Mouse (Mus musculus) telencephalon, adult 2 months (tissue): ENCODE data around the gene Enpp5.
A peak's percentile ranks its signal among the peaks of the same experiment; 100 is the strongest.

Source experiments
- DNase-seq: peaks from one replicate; pipeline ENCODE4 v3.0.0-alpha.2; 2011; ENCODE audit warnings: low read depth, low spot score

The Enpp5 gene

DNA sequence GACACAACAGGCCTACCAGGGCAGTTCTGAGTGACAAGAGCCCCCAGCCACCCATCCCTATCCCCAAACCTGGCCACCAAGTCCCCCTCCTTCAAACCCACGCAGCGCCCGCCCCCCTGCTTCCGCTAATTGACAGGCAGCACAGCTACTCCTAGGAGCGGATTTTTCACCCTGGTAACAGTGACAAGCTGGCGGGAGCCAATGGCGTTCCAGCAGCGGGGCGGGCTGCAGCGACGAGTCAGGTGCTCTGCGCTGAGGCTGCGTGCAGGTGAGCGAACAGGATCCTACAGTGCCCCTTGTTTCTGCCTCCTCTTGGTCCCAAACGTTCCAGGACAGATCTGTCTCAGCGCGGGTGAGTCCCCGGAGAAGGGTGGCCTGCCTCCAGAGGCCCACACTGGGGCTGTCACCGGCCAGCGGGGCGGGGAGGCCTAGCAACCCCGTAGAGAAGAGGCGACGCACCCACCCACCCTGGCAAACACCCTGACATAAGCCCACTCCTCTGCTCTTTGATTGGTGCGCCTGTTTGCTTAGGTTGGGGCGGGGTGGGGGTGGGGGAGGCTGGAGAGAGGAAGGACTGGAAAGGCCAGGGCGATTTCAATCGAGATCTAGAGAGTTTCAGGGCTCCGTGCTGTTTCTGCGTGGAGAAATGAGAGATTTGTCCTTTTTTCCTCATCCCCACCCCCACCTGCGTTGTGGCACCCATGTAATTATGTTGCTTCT, at the start of gene Enpp5:
Enpp5 (plus strand) TSS at position 183 of the 720 bp plus-strand sequence.
- peak; percentile 90 for DNase-seq

DNA sequence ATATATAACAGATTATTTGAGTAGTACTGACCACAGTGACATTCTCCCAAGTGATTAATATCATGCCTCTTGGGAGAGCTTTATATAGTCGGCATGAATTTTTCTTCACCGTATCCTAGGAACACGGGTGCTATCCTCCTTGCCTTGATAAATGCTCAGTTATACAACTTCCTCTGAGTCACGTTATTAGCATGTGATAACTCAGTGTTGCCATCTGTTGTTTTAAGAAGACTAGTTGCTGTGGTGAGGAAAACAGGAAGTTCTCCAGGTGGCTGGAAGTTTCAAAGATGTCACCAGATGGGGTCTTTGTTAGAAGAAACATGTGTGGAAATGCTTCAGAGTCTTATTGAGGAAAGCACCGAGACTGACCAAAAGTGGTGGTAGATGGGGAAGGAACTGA, 49.0 kb upstream of the Enpp5 start:
- no peak for DNase-seq

DNA sequence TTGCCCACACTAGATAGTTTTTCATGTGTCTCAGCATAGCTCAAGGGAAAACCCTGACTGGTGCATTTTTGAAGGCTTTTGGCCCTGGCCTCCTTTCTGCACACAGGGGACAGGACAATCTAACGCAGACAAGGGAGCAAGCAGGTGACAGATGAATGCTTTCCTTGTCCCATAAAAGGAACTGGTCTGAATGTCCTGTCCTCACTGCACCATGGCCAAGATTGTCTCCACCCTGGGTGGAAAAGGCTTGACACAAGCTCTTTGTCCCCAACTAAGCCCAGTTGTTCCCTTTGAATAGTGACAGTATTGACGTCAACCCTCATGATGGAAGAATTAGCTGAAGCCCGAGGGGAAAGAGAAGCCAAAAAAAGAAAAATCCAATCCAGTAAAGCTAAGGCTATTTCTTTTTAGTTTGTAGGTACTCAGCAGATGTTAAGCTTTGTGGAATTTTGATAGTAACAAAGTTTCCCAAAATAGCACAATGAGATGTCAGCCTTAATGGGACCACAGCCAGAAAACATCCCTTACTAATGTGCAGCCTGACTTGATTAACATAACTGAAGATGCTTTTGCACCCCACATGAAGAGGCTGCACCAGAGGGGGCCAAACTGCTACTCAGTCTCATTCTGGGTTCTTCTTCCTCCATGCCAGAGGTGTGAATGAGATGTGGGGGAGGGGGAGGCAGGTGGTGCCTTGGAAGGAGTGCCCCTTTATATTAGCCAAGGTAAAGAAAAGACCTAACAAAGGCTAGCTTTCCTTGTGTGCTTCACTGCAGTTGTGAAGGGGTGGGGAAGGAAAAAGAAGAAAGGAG, 47.6 kb upstream of the Enpp5 start:
- DNase-seq = peak; percentile 79

DNA sequence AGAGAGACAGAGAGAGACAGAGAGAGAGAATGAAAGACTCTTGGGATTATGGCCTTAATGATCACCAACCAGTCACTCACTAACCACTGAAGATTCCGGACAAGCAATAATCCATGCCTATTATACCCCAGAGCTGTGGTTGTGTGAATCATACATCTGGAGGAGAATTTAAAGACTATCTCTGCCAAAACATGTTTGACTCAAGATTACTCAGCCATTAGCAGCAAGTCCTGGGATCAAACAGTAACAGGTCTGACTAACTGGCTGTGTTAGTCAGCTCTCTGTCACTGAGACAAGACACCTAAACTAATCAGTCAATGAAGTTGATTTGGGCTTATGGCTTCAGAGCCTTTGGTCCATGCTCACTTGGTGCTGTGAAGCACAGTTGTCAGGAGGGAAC, 43.6 kb upstream of the Enpp5 start:
- DNase-seq = no peak

DNA sequence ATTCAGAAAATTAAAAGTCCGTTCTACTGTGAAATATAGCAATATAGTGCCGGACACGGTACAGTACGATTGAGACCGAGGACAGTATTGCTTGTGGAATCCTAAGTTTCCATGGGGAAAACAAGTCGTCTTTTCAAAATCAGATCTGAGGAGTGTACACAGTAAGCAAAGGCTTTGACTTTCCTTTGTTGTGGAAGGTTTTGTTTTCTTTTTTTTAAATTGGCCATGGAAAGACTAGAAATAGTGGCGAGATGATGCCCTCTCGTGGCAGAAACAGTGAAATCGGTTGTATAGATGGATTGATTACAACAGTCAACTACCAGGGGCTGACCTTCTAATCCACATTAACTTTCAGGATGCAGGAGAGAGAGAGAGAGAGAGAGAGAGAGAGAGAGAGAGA, 40.0 kb upstream of the Enpp5 start:
- no peak for DNase-seq

DNA sequence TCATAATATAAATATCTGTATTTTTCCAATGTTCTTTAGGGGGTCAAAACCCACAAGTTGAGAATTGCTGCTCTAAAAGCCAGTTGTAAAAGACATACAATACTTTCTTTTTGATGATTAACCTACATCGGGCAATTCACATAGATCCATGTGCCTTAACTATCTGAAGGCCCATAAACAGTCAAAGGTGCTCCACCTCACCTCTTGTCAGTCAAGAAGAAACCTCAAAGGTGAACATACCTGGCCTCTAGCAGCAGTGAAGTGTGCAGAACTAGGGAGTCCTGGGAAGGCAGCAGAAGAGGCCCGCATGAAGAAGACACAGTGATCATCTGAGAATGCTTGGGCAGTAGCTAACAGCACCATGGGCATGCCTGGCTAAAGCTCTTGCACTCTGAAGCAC, 38.2 kb upstream of the Enpp5 start:
- DNase-seq = no peak

DNA sequence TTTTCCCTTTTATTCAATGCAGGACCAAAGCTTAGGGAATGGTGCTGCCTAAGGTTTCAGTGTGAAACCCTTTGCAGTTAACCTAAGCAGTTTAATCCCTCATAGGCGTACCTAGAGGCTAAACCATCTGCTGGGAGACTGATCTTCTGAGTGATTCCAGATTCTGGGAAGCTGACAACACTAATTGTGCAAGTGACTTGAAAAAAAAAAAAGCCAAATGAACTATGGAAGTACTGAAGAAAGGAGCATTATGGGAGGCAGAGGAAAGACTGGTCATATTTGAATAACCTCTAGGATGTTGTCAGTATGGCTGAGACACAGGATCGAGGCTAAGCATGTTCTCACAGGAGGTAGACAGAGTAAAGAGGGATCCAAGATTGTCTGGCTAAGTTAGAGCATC, 36.3 kb upstream of the Enpp5 start:
- no peak for DNase-seq

DNA sequence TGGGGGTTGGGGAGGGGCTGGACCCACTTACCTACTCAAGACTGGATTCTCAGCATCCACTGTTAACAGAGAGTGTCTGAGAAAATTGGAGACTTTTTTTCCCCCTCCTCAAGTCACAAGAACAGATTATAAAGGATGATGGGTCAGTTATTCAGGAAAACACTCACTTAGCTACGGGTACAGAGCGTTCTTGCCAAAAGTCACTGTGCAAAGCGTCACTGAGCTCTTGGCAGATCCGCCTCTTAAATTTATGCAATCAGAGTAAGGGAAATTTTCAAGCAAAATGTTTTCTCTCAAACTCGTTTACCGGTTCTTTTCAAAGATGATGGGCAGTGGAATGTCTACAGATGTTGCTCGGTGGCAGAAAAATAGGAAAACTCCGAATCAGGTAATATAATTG, 35.8 kb upstream of the Enpp5 start:
- no peak for DNase-seq

DNA sequence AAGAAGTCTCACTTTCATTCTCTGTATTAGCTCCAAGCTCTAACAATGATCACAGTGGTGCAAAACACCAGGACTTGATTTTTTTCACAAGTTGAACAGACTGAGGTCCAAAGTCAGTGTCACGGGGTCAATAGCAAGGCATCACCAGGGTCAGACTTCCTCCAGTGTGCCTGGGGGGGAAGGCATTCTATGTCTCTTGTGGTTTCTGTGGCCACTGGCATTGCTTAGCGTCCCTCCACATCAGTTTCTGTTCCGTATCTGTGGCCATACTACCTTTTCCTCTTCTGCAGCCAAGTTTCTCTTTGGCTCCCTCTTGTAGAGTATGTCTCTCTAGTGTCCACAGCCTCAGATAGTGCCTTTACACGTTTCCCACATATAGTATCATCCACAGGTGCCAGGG, 25.2 kb upstream of the Enpp5 start:
- DNase-seq = no peak

DNA sequence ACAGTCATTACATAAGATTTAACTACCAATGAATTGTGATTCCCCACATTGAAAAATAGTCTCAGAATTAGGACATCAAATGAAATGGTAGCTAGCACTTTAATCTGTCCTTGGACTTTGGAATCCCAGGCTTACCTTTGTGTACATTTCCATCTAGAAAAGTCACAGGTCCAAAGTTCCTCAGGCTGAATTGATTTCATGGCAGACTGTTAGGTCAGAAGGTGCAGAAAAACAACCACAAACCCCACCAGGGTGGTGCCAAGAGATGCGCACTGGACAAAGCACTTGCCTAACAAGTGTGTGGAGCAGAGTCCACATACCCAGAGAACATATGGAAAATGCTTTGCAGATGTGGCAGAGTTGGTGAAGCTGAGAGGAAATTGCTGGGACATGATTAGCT, 21.5 kb upstream of the Enpp5 start:
- DNase-seq = no peak

DNA sequence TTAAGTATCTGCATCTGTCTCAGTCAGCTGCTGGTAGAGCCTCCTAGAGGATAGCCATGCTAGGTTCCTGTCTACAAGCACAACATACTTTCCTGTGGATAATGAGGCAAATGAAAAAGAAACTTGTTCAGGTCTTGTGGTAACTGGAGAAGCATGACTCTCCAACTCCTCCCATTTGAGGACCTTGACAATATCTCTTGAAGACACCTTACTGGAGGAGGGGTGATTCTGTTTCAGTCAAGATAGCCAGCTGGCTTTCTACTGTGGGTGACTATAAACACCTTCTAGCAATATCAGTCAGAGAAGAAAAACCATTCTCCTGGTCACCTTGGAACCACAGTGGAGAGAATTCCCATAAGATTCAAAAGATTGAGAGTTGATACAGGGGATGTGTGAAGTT, 20.5 kb upstream of the Enpp5 start:
- no peak for DNase-seq

DNA sequence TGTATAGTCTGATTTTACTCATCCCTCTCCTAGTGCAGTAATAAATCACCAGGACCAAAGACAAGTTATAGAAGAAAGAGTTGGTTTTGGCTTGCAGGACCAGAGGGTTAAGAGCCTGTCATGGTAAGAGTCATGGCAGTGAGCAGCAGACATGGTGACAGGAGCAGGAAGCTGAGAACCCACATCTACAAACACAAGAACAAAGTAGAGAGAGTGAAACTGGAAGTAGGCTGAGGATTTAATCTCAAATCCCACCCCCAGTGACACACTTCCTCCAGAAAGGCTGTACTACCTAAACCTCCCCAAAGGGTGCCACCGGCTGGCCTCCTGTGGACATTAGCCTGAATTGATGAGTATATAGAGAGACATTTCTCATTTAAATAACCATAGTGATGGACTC, 17.8 kb upstream of the Enpp5 start:
- DNase-seq = no peak

DNA sequence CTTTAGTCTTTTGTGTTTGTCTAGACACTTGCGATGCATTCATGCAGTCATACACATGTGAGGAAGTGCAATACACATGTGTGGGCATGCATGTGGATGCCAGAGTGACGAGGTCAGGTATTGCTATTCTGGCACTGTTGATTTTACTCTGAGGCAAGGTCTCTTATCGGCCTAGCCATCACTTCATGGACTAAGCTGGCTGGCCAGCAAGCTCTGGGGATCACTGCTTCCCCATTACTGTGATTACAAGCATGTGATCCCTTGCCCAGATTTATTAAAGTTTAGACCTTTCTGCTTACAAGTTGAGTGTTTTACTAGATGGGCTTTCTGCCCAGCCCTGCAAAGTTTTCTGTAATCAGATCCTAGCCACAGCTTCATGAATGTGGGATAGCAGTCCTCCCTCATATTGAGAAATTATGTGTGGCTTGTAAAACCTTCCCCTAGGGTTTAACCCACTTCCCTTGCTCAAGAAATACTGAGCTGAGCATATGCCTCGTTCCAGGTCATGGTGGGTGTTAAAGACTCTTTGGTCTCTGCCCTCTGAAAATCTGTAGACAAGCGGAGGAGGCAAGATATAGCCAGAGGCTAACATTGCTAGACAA, 17.2 kb upstream of the Enpp5 start:
- no peak for DNase-seq

DNA sequence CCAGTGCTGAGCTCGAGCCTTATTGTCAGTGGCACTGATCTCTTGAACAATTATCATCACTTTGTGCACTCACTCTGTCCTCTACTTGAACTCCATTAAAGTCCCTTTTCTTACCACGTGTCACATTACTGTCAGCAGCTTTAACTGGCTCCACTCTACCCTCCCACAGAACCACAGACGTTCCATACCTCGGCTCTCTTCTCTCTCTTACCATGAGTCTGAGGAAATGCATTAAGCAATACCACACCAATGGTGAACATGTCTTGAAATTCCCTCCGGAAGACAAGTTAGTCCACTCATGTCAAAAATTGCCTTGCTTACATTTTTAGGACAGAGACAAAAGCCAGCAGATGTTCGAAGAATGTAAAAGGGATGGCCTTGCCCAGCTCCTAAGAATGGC, 9.7 kb upstream of the Enpp5 start:
- DNase-seq = no peak

DNA sequence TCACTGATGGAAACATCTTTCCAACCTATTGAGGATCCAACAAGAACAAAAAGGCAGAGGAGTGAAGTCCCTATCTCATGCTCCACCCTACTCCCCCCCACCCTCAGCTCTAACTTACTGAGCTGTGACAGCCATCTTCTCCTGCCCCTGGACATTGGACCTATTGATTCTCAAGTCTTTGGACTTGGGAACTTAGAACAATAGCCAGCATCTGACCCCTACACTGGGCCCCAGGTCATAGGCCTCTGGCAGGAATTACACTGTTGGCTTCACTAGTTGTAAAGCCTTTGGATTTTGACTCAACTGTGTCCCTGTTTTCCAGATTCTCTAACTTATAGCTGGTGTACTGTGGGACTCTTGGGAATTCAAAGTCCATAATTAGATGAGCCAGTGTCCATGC, 6.9 kb upstream of the Enpp5 start:
- DNase-seq = no peak

DNA sequence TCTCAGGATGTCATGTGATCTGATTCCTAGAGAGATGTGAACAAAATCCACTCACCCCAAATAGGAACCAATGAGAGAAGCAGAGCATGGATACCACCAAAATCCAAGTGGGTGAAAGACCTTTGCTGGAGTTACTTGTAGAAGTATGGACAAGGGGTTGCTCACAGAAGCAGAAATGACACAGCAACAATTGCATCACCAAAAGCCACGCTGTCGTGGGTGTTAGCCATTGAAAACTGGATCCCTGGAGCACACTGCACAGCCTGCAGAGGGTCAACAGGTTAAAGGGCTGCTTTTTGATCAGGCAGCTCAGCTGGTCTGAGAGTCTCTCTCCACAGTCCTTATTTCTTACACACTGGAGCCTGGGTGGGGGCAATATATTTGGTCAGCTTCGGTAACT, 3.0 kb upstream of the Enpp5 start:
- DNase-seq = no peak

DNA sequence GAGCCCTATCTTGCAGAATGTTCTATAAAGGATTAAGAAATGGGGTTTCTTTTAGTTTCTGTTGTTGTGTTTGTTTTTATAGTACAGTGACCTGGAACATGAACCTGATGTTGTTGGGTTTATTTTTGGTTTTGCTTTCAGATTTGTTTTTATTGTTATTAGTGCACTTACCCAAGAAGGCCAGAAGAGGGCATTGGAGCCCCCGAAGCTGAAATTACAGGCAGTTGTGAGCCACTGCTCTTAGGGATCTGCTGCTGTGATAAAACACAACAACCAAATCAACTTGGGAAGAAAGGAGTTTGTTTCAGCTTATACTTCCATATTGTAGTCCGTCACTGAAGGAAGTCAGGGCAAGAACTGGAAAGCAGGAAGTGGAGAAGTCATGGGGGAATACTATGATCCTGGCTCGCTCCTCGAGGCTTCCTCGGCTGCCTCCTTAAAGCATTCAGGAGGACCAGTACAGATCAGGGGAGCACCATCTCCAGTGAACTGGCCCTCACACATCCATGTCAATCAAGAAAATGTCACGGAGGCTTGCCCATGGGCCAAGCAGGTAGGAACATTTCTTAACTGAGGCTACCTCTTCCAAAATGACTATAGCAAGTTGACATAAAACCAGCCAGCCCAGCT, 2.4 kb upstream of the Enpp5 start:
- no peak for DNase-seq

DNA sequence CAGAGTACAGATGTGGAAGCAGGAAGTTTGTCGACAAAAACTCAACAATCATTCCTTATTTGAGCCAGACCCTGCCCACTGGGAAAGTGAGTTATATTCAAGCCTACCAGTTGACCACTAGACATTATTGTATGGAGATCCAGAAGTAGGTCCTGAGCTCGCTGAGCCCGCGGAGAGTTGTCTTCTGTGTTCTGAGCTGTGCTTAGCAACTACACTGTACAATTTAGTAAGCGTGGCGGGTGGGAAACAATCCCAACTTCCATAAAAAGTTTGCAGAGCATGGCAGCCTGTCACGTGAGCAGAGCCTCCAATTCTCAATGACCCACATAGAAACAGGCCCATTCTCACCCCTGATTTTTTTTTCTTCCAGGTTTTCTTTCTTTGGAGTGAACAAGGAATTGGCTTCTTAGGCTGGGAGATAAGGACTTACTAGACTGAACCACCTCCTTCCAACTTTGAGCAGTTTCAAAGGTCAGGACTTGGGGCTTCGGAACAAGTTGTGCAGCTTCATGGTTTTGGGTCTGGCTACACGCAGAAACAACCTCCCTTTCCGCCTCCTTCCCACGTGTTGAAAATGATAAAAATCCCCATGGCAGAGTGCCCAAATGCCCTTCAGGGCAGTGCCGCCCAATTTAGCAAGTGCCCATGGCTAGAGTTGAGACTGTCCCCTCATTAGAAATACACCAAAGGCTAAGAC, 1.3 kb upstream of the Enpp5 start:
- DNase-seq = no peak

DNA sequence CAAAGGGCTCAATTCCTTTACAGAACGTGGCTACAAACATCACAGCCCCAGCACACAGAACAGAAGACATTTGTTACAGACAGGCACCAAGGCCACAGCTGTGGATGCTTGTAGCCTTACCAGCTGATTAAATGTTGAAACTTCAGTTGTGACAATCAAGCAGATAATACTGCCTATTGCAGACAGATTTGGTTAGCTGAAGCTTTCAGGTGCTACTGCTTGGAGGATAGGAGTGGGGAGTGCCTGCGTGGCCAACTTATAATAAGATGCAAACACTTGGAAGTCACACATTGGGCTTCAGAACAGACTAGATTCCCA, 811 bp upstream of the Enpp5 start:
- DNase-seq = no peak

DNA sequence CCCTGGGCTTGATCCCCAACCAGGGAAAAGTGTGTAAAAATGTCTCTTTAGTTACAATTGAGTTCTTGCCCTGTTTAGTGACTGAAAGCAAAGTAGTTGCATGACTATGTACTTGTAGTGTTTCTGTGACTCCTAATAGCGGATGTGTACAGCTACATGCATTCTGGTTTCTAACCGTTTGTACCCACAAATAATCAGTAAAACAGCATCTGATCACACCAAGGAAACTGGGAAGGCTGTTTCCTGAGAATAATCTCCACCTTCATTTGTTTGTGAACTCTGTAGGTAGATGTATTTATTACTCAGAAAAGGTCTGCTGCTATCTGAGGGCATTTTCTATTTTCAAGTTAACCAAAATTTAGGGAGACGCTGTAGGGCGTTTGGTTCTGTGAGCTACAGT, 4.5 kb downstream of the Enpp5 start:
- DNase-seq = no peak

DNA sequence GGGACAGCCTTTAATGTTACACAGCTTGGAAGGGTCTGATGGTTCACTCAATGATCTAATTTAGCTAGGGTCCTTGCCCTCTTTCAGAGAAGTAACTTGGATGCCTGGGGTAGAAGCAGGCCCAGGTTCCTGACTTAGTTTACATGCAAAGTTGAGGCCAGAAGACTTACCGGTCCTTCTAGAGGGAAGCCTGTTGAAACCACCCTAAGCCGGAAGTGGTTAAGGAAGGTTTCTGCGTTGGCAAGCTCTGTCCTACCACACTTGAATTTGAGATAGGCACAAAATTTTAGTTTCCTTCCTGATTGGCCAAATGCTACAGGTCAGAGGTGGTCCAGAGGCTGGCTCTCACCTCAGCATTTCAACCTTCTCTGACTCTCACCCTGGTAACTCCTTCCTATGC, 9.6 kb downstream of the Enpp5 start:
- DNase-seq = no peak

DNA sequence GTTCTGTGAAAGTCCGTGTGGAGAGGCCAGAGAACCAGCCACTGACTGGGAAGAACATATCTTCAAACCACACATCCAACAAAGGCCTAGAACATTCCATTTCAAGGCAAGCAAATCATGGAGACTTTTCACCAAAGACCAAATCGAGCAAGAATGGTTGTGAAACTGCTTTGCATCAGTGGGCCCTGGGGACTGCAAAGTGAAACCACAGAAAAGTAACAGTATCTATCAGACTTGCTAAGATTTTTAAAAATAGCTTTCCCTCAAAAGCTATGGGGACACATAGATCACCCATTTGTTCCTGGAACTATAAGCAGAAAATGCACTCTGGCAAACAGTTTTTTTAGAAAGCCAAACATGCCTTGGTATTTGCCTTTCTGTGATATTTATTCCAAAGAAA, 12.3 kb downstream of the Enpp5 start:
- no peak for DNase-seq
